Comparison of ENCODE assay signal across 19 mouse cellular contexts in genomic region chr13:57275871-57276270, GRCm38 (mm10).
"Had no signal": no experiment of that assay in that cellular context is flagged by ENCODE, and none has a peak within 500 bp of the region (broad histone marks: within the 10 kb centered on the region; RNA-seq: fewer than 3 reads in every experiment).

No protein-coding gene starts in this region.

- H3K4me2 ChIP-seq: lung, embryonic 14.5 days; midbrain, embryonic 12.5 days; neural tube, embryonic 13.5 days; neural tube, embryonic 15.5 days had no signal

- H3K9ac ChIP-seq: lung, embryonic 14.5 days; midbrain, embryonic 12.5 days; neural tube, embryonic 13.5 days; neural tube, embryonic 15.5 days had no signal

- H3K4me1 ChIP-seq: midbrain, embryonic 10.5 days; midbrain, embryonic 12.5 days; neural tube, embryonic 15.5 days had no signal

- DNase-seq: lung, adult 18-20 months; lung, embryonic 14.5 days; lung, postnatal 10 days; lung, postnatal 4 days; midbrain, embryonic 14.5 days; retina, postnatal 1 day; right cerebral cortex, adult 18-20 months; right cerebral cortex, postnatal 25 days; right cerebral cortex, postnatal 4 days; spleen, adult 18-20 months; thymus, adult 18-20 months; thymus, postnatal 14 days; thymus, postnatal 36 days had no signal

- H3K4me3 ChIP-seq: midbrain, embryonic 10.5 days; midbrain, embryonic 12.5 days; myocyte; neural tube, embryonic 13.5 days; neural tube, embryonic 15.5 days had no signal

- H3K9me3 ChIP-seq: midbrain, embryonic 10.5 days; midbrain, embryonic 12.5 days; neural tube, embryonic 13.5 days; neural tube, embryonic 15.5 days had no signal

- H3K27ac ChIP-seq: midbrain, embryonic 10.5 days; midbrain, embryonic 12.5 days; neural tube, embryonic 13.5 days; neural tube, embryonic 15.5 days had no signal

- H3K36me3 ChIP-seq: midbrain, embryonic 10.5 days; midbrain, embryonic 12.5 days; neural tube, embryonic 13.5 days; neural tube, embryonic 15.5 days had no signal

- H3K27me3 ChIP-seq: midbrain, embryonic 12.5 days; neural tube, embryonic 13.5 days; neural tube, embryonic 15.5 days had no signal

- ATAC-seq: midbrain, embryonic 16.5 days had no signal
